Mouse (Mus musculus) NIH3T3 (cell line): Measurements from ENCODE around the gene Acad11.

ENCODE experiments used
- DNase-seq: peaks from one replicate; pipeline ENCODE4 v3.0.0-alpha.2; 2012; ENCODE audit warnings: low read depth

Gene Acad11

GRCm38 (mm10) chr9:104063244-104063961, at the start of gene Acad11:
Gene Acad11 (plus strand): TSS chr9:104063377.
- DNase-seq, result peak; percentile 90

GRCm38 (mm10) chr9:104014526-104014925, 48.7 kb upstream of the Acad11 start:
- DNase-seq, result peak; percentile 51

GRCm38 (mm10) chr9:104021026-104021425, 42.2 kb upstream of the Acad11 start:
- DNase-seq, result no peak

- no peak for DNase-seq
Measured at GRCm38 (mm10) chr9:104027186-104027585, 36.0 kb upstream of the Acad11 start.

- DNase-seq, result no peak
Measured at GRCm38 (mm10) chr9:104029861-104030260, 33.3 kb upstream of the Acad11 start.

GRCm38 (mm10) chr9:104034231-104034630, 28.9 kb upstream of the Acad11 start:
- DNase-seq, result no peak

- DNase-seq, result no peak
Measured at GRCm38 (mm10) chr9:104034718-104035117, 28.5 kb upstream of the Acad11 start.

GRCm38 (mm10) chr9:104035261-104036015, 27.7 kb upstream of the Acad11 start:
- peak; percentile 76 for DNase-seq

- DNase-seq, result no peak
Measured at GRCm38 (mm10) chr9:104038266-104038665, 24.9 kb upstream of the Acad11 start.

GRCm38 (mm10) chr9:104039031-104039695, 24.0 kb upstream of the Acad11 start:
- DNase-seq, result no peak

- no peak for DNase-seq
Measured at GRCm38 (mm10) chr9:104039742-104040141, 23.4 kb upstream of the Acad11 start.

- no peak for DNase-seq
Measured at GRCm38 (mm10) chr9:104040362-104040761, 22.8 kb upstream of the Acad11 start, which contains the start of gene Gm28305. Gene Gm28305 (plus strand): TSS chr9:104040662.

GRCm38 (mm10) chr9:104043676-104044075, 19.5 kb upstream of the Acad11 start:
- no peak for DNase-seq

- no peak for DNase-seq
Measured at GRCm38 (mm10) chr9:104051028-104051427, 12.1 kb upstream of the Acad11 start.

- peak; percentile 85 for DNase-seq
Measured at GRCm38 (mm10) chr9:104062430-104063243, 540 bp upstream of the Acad11 start, which contains the start of gene Uba5. Gene Uba5 (minus strand): TSS chr9:104063134.

GRCm38 (mm10) chr9:104064571-104064970, 1.4 kb downstream of the Acad11 start:
- no peak for DNase-seq

GRCm38 (mm10) chr9:104070241-104070640, 7.1 kb downstream of the Acad11 start:
- no peak for DNase-seq

GRCm38 (mm10) chr9:104070863-104071604, 7.9 kb downstream of the Acad11 start:
- DNase-seq, result no peak

GRCm38 (mm10) chr9:104075808-104076207, 12.6 kb downstream of the Acad11 start:
- DNase-seq, result peak; percentile 57

- DNase-seq, result no peak
Measured at GRCm38 (mm10) chr9:104078780-104079179, 15.6 kb downstream of the Acad11 start.

- DNase-seq, result peak; percentile 58
Measured at GRCm38 (mm10) chr9:104079379-104079778, 16.2 kb downstream of the Acad11 start.
